Mouse (Mus musculus) E14TG2a.4 (cell line): ENCODE results near the gene Kirrel3.

ENCODE experiments used
- CTCF ChIP-seq: conservative IDR thresholded peaks from 2 replicates; pipeline ENCODE4 v1.5.1; 2014; ENCODE audit warnings: low read length
- POU5F1 ChIP-seq: IDR thresholded peaks from 2 replicates; pipeline ENCODE4 v1.6.1; 2014; ENCODE audit warnings: low read length, borderline replicate concordance

DNA sequence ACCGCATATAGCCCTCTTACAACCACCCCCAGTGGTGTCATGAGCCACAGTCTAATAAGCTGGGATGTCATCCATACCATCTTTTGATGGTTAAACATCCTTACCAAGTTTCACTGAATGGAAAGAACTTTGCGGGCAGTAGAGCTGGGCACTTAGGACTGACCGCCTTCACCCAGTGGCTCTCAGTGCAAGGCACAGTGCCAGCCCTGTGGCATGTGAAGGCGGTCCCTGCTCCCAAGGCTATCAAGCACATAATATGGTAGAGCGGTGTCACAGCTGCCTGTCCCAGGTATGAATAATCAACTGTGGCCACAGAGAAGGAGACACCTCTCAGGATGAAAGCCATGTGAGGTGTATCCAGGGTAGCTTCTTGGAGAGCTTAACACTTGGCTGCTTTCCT is 433.3 kb downstream of the Kirrel3 start:
- TF ChIP-seq CTCF (no peak), POU5F1 (no peak)
